Mouse (Mus musculus) erythroid progenitor cell, adult 5-6 weeks (primary cell): Measurements from ENCODE around the gene Lrrc29. TPM values are rescaled to one million over a fixed set of nuclear protein-coding genes. Genes with fewer than 3 reads are reported as not detected.

Experiments
- ATAC-seq: replicated peaks from 2 replicates; pipeline ENCODE4 v1.8.0; 2016; ENCODE audit warnings: moderate number of reproducible peaks, mild to moderate bottlenecking, moderate TSS enrichment, inconsistent platforms; ENCODE audit not compliant: poor library complexity, low FRiP score, severe bottlenecking
- total RNA-seq, 2 experiments: library from RNA; stranded (forward) in 1 of 2; stranded (reverse) in 1 of 2; fragments of 150-400 nt in 1 of 2; fragments of 186-747, 209-891 nt in 1 of 2; gene quantifications; 2 replicates each; pipeline versions ENCODE4 v1.2.3 to v1.2.4; 2015 to 2017; ENCODE audit warnings: low replicate concordance in 2 of 2

Gene Lrrc29
- total RNA-seq, 2 experiments from 2014 or later: 26.8 to 31.7 TPM

- no peak for ATAC-seq
These were observed 13.1 kb downstream of the Lrrc29 start for GRCm38 (mm10) chr8:105312891-105313481.

- ATAC-seq: no peak; the same call in 1 of the 2 replicates
These were observed 14.4 kb downstream of the Lrrc29 start for GRCm38 (mm10) chr8:105311718-105312117.

GRCm38 (mm10) chr8:105310118-105310517 lies 16.0 kb downstream of the Lrrc29 start:
- ATAC-seq: no peak

GRCm38 (mm10) chr8:105309142-105309847 lies 16.8 kb downstream of the Lrrc29 start:
- no peak for ATAC-seq

- ATAC-seq: no peak
These were observed 17.6 kb downstream of the Lrrc29 start for GRCm38 (mm10) chr8:105308428-105308827.

GRCm38 (mm10) chr8:105307670-105308069 lies 18.4 kb downstream of the Lrrc29 start:
- ATAC-seq: no peak

GRCm38 (mm10) chr8:105306146-105306691 lies 19.9 kb downstream of the Lrrc29 start:
- no peak for ATAC-seq

- peak; percentile 62 for ATAC-seq
These were observed 20.6 kb downstream of the Lrrc29 start, which contains the start of gene Elmo3 for GRCm38 (mm10) chr8:105305211-105306145. Elmo3 (plus strand) TSS chr8:105305601.

GRCm38 (mm10) chr8:105304325-105305210 lies 21.5 kb downstream of the Lrrc29 start:
- ATAC-seq: peak; percentile 7; the same call in 1 of the 2 replicates

GRCm38 (mm10) chr8:105303874-105304273 lies 22.2 kb downstream of the Lrrc29 start:
- ATAC-seq: no peak

GRCm38 (mm10) chr8:105303396-105303795 lies 22.7 kb downstream of the Lrrc29 start:
- ATAC-seq: no peak

- ATAC-seq: peak; percentile 79
These were observed 26.1 kb downstream of the Lrrc29 start for GRCm38 (mm10) chr8:105299962-105300361.

- 0 out of 2 replicates have a peak, but pooled peaks have one; percentile 17 for ATAC-seq
These were observed 27.5 kb downstream of the Lrrc29 start for GRCm38 (mm10) chr8:105298351-105299252.

- ATAC-seq: peak; percentile 77
These were observed 28.4 kb downstream of the Lrrc29 start, which contains the start of gene E2f4 for GRCm38 (mm10) chr8:105297511-105298192. E2f4 (plus strand) TSS chr8:105297663.

- ATAC-seq: no peak
These were observed 30.0 kb downstream of the Lrrc29 start, which contains the start of gene Exoc3l for GRCm38 (mm10) chr8:105295895-105296573. Exoc3l (minus strand) TSS chr8:105296101.

- ATAC-seq: no peak
These were observed 30.8 kb downstream of the Lrrc29 start for GRCm38 (mm10) chr8:105295256-105295655.

GRCm38 (mm10) chr8:105294776-105295175 lies 31.3 kb downstream of the Lrrc29 start:
- ATAC-seq: no peak
